Mouse (Mus musculus): Measurements from ENCODE around the gene Cilp. TPM values are rescaled to one million over a fixed set of nuclear protein-coding genes. Genes with fewer than 3 reads are reported as not detected.

Cilp gene
- not detected for total RNA-seq (2023)

DNA sequence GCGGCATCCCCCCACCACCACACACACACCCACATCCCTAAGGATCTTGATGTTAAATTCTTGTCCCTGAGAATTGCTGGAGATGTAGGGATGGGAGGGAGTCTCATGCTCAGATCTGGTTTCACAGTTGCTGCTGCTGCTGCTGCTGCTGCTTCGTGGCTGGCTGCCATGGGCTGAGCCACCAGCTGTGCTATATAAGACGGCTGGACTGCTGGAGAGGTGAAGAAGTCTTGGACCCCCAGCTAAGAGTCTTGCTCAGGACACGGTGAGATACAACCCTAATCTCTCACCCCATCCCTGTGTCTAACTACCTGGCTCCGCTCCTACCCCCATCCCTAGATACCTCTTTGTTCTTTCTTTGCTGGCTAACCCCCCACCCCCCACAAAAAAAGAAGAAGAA lies at the start of gene Cilp:
Gene Cilp (plus strand): TSS at position 222 of the 400 bp plus-strand sequence.

DNA sequence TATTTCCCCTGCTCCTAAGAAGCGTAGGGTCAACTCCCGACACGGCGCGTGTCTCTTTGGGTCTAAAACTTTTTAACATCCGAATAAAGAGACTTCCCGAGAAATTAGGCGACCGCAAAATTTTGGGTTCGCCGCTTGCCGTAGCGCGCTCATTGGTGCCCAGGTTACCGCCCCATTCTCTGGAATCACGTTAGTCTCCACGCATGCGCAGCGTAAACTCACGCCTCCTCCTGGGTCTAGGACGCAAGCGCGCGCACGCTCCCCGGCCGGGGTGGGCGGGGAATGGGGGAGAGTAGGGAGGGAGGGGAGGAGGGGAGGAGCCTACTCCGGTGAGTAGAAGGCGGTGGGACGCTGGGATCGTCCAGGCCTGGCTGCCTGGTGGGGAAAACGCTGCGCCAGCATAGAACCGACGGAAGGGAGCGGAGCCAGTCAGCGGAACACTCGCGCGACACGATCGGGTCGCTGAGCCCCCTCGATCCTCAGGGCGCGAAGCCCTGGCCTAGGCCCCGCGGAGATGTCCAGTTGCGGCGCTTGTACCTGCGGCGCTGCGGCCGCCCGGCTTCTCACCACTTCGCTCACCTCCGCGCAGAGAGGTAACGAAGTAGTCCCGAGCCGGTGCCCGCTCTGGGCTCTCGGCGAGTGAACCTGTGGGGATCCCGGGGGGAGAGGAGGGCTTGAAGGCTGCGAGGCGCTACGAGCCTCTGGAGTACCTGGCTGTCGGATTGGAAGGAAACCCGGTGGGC lies 29.2 kb downstream of the Cilp start, which contains the start of gene Clpx:
Gene Clpx (plus strand): TSS at position 288 of the 743 bp plus-strand sequence.

Other genes starting within 250 kb of the Cilp start
- gene Hacd3, start 243.5 kb upstream of the Cilp start, total RNA-seq (2023): 1 to 10 TPM; 7.0 TPM
- gene Dpp8, start 232.8 kb upstream of the Cilp start, total RNA-seq (2023): 10 to 100 TPM; 72.1 to 76.5 TPM
- gene Igdcc4, start 163.7 kb upstream of the Cilp start, total RNA-seq (2023): not detected
- not detected for gene Igdcc3, start 124.0 kb upstream of the Cilp start, total RNA-seq (2023)
- 1 to 10 TPM; 2.9 to 3.5 TPM for gene Parp16, start 69.8 kb upstream of the Cilp start, total RNA-seq (2023)
- 10 to 100 TPM; 18.7 to 19.0 TPM for gene Clpx, start 29.1 kb downstream of the Cilp start, total RNA-seq (2023)
- gene Pdcd7, start 80.9 kb downstream of the Cilp start, total RNA-seq (2023): 10 to 100 TPM; 12.2 to 12.7 TPM
- gene Ubap1l, start 95.9 kb downstream of the Cilp start, total RNA-seq (2023): under 1 TPM in 1 of 2 experiments, not detected in 1; 0.47 TPM
- not detected for gene Kbtbd13, start 126.5 kb downstream of the Cilp start, total RNA-seq (2023)
- not detected for gene Rasl12, start 133.3 kb downstream of the Cilp start, total RNA-seq (2023)
- gene Slc51b, start 157.8 kb downstream of the Cilp start, total RNA-seq (2023): not detected
- gene Mtfmt, start 170.6 kb downstream of the Cilp start, total RNA-seq (2023): 1 to 10 TPM; 4.9 to 7.3 TPM
- 10 to 100 TPM; 63.4 to 78.5 TPM for gene Spg21, start 195.8 kb downstream of the Cilp start, total RNA-seq (2023)